Mouse (Mus musculus): ENCODE data around the gene Cox14.

DNA sequence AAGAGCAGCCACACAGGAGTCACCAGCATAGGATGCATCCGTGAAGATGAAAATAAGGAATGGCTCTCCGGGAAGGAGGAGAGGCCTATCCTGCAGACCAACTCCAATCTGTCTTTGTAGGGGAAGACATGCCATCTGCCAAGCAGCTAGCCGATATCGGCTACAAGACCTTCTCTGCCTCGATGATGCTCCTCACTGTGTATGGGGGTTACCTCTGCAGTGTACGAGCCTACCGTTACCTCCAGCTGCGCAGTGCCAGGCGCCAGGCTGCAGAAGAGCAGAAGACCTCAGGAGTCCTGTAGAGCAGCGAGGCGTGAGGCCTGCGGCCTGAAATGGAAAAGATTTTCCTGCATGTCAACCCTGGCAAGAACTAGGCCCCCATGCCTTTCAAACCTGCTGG lies 2.1 kb downstream of the Cox14 start:
- TF ChIP-seq CTCF (IDR thresholded peaks at IDR 0.05) (no peak), EP300 (IDR thresholded peaks at IDR 0.05; ENCODE audit: insufficient read depth, low read depth, low read length) (no peak), POLR2A (IDR thresholded peaks at IDR 0.05; ENCODE audit: insufficient read depth, low read depth, low read length) (no peak)

Data from heart, adult 2 months (tissue).